Mouse (Mus musculus) heart, embryonic 15.5 days (tissue): ENCODE data around the gene Meiob. TPM values are rescaled to one million over a fixed set of nuclear protein-coding genes. Genes with fewer than 3 reads are reported as not detected.

ENCODE experiments used
- ATAC-seq: fragments of 200-750 bp; cut with Nextera tagmentation; replicated peaks from 2 replicates; pipeline ENCODE4 v1.8.0; 2017; ENCODE audit warnings: low read depth, moderate TSS enrichment; ENCODE audit not compliant: insufficient number of reproducible peaks, insufficient read depth, low FRiP score
- H3K27ac ChIP-seq: fragments of 300-500 bp; sonication (generic); 2 replicates; pipeline ENCODE4 v1.5.1; 2015; ENCODE audit warnings: mild to moderate bottlenecking, inconsistent platforms
- H3K27me3 ChIP-seq: fragments of 300-500 bp; sonication (generic); 2 replicates; pipeline ENCODE4 v1.6.1; 2015; ENCODE audit warnings: inconsistent platforms
- H3K36me3 ChIP-seq: fragments of 300-500 bp; sonication (generic); 2 replicates; pipeline ENCODE4 v1.6.1; 2015; ENCODE audit warnings: mild to moderate bottlenecking, inconsistent platforms
- H3K4me1 ChIP-seq: fragments of 300-500 bp; sonication (generic); replicated peaks from 2 replicates; pipeline ENCODE4 v1.6.1; 2015; ENCODE audit warnings: inconsistent platforms
- H3K4me2 ChIP-seq: fragments of 300-500 bp; sonication (generic); 2 replicates; pipeline ENCODE4 v1.6.1; 2015; ENCODE audit warnings: inconsistent platforms, mild to moderate bottlenecking, moderate library complexity
- H3K4me3 ChIP-seq: fragments of 300-500 bp; sonication (generic); 2 replicates; pipeline ENCODE4 v1.5.1; 2015; ENCODE audit warnings: mild to moderate bottlenecking, inconsistent platforms
- H3K9ac ChIP-seq: fragments of 300-500 bp; sonication (generic); 2 replicates; pipeline ENCODE4 v1.6.1; 2015; ENCODE audit warnings: mild to moderate bottlenecking, inconsistent platforms
- H3K9me3 ChIP-seq: fragments of 300-500 bp; sonication (generic); replicated peaks from 2 replicates; pipeline ENCODE4 v1.6.1; 2016; ENCODE audit warnings: inconsistent platforms
- WGBS: fragments of 180-500 bp; shearing (Covaris S2); methylation state at CpG from one replicate; pipeline ENCODE4 v1.1.7; 2015; ENCODE audit warnings: mixed read lengths; 5-methylcytosine and 5-hydroxymethylcytosine counted together
- polyA plus RNA-seq: library from polyadenylated mRNA; unstranded; fragments of >200 nt; fragmentation: Nextera tagmentation; extraction: Ambion mirVana; gene quantifications from 2 replicates; pipeline ENCODE4 v1.2.1, GENCODE M21; 2015

Gene Meiob
- polyA plus RNA-seq, 1 experiment from 2014 or later, result not detected

GRCm38 (mm10) chr17:24888862-24889261 is 84.8 kb downstream of the Meiob start:
- WGBS, result 95% methylated on average over 3 of the region's 3 CpGs
- no peak overlapping the region for H3K27ac ChIP-seq
- H3K4me2 ChIP-seq, result no peak overlapping the region
- H3K4me1 ChIP-seq, result peaks cover 27% of the 10 kb centered on the region
- no peaks in the 10 kb centered on the region for H3K9me3 ChIP-seq
- H3K4me3 ChIP-seq, result no peak overlapping the region
- no peak for ATAC-seq
- peaks cover 33% of the 10 kb centered on the region for H3K36me3 ChIP-seq
- no peaks in the 10 kb centered on the region for H3K27me3 ChIP-seq
- H3K9ac ChIP-seq, result no peak overlapping the region

Other genes starting within 250 kb of the Meiob start
- 39.0 and 56.0 TPM in 2 replicates for gene Tsc2, start 171.7 kb upstream of the Meiob start, polyA plus RNA-seq
- gene Nthl1, start 171.6 kb upstream of the Meiob start, polyA plus RNA-seq, result 7.7 and 10.9 TPM in 2 replicates
- gene Slc9a3r2, start 154.0 kb upstream of the Meiob start, polyA plus RNA-seq, result 55.5 and 61.4 TPM in 2 replicates
- gene Npw, start 145.8 kb upstream of the Meiob start, polyA plus RNA-seq, result 0.26 TPM in 1 of 2 replicates, not detected in the other
- 12.5 and 18.1 TPM in 2 replicates for gene Zfp598, start 134.6 kb upstream of the Meiob start, polyA plus RNA-seq
- gene Syngr3, start 114.3 kb upstream of the Meiob start, polyA plus RNA-seq, result 0.44 and 3.0 TPM in 2 replicates
- 26.3 and 26.8 TPM in 2 replicates for gene Gfer, start 108.1 kb upstream of the Meiob start, polyA plus RNA-seq
- 0.94 and 1.3 TPM in 2 replicates for gene Noxo1, start 108.1 kb upstream of the Meiob start, polyA plus RNA-seq
- gene Tbl3, start 96.6 kb upstream of the Meiob start, polyA plus RNA-seq, result 34.4 and 50.9 TPM in 2 replicates
- gene Rnf151, start 86.2 kb upstream of the Meiob start, polyA plus RNA-seq, result 0.13 TPM in 1 of 2 replicates, not detected in the other
- gene Rps2, start 86.2 kb upstream of the Meiob start, polyA plus RNA-seq, result 770 and 917 TPM in 2 replicates
- gene Ndufb10, start 79.8 kb upstream of the Meiob start, polyA plus RNA-seq, result 410 and 528 TPM in 2 replicates
- 1.4 and 1.6 TPM in 2 replicates for gene Rpl3l, start 76.5 kb upstream of the Meiob start, polyA plus RNA-seq
- 21.4 and 25.6 TPM in 2 replicates for gene Msrb1, start 67.6 kb upstream of the Meiob start, polyA plus RNA-seq
- gene Hs3st6, start 51.3 kb upstream of the Meiob start, polyA plus RNA-seq, result 0.33 and 0.37 TPM in 2 replicates
- gene Hagh, start 35.9 kb downstream of the Meiob start, polyA plus RNA-seq, result 56.7 TPM in 2 replicates
- gene Fahd1, start 46.1 kb downstream of the Meiob start, polyA plus RNA-seq, result 39.8 and 49.1 TPM in 2 replicates
- gene Igfals, start 61.7 kb downstream of the Meiob start, polyA plus RNA-seq, result 0.19 and 0.23 TPM in 2 replicates
- 28.6 and 42.8 TPM in 2 replicates for gene Nubp2, start 82.1 kb downstream of the Meiob start, polyA plus RNA-seq
- gene Spsb3, start 82.4 kb downstream of the Meiob start, polyA plus RNA-seq, result 22.7 and 30.6 TPM in 2 replicates
- gene Eme2, start 90.8 kb downstream of the Meiob start, polyA plus RNA-seq, result 16.6 and 21.3 TPM in 2 replicates
- gene Mrps34, start 90.8 kb downstream of the Meiob start, polyA plus RNA-seq, result 74.7 and 78.0 TPM in 2 replicates
- 32.2 and 36.5 TPM in 2 replicates for gene Nme3, start 92.2 kb downstream of the Meiob start, polyA plus RNA-seq
- gene Mapk8ip3, start 132.7 kb downstream of the Meiob start, polyA plus RNA-seq, result 23.2 and 28.2 TPM in 2 replicates
- gene Jpt2, start 156.4 kb downstream of the Meiob start, polyA plus RNA-seq, result 73.4 and 100 TPM in 2 replicates
- gene Cramp1l, start 211.5 kb downstream of the Meiob start, polyA plus RNA-seq, result 4.1 and 6.3 TPM in 2 replicates
- 8.9 and 13.3 TPM in 2 replicates for gene Ift140, start 211.8 kb downstream of the Meiob start, polyA plus RNA-seq